Mouse (Mus musculus) 3T3-L1 (cell line): ENCODE results near the gene Cacna1b.

ENCODE experiments used
- DNase-seq: peaks from one replicate; pipeline ENCODE4 v3.0.0-alpha.2; 2015; ENCODE audit warnings: low read depth, low spot score

Gene Cacna1b

DNA sequence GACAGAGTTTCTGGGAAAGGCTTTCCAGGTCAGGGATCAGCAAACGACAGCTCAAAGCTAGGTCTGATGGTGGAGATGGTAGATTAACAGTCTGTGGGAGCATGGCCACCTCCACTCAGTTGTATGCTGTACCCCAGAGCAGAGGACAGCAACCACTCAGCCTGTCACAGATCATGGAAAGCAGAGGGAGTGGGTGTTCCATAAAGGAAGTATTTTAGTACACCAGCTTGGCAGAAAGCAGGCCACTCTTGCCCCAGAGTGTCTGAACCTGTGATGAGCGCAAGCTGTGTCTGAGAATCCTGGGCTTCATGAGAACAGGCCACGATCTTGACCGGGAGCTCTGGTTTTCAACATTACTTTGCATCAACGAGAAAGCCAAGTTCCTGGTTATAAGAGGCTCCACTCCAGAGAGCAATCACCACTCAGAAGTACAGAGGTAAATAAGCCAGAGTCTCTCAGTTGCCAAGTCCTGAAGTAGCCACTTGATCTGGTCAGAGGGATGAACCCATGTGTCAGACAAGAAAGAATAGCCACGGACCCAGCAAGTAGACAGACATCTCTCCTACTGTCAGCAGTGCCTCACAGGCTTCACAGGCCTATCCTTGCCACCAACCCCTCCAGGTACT, 103.7 kb downstream of the Cacna1b start:
- DNase-seq: no peak

DNA sequence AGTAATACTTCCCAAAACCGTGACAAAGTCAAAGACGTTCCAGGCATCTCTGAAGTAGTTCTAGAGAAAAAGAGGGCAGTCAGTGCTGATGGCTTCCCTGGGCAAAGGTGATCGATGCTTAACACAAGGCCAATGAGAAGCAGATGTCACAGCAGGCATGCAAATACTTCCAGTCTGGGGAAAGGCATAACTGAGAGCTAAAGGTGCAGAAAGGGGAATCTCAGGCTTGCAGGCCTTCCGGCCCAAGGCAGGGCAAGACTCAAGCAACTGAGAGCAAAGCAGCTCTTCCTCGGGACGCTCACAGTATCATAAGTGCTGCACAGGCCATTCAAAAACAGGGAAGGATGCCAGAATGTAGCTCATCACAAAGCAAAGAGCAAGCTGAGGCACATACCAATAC, 114.4 kb downstream of the Cacna1b start:
- DNase-seq: no peak

DNA sequence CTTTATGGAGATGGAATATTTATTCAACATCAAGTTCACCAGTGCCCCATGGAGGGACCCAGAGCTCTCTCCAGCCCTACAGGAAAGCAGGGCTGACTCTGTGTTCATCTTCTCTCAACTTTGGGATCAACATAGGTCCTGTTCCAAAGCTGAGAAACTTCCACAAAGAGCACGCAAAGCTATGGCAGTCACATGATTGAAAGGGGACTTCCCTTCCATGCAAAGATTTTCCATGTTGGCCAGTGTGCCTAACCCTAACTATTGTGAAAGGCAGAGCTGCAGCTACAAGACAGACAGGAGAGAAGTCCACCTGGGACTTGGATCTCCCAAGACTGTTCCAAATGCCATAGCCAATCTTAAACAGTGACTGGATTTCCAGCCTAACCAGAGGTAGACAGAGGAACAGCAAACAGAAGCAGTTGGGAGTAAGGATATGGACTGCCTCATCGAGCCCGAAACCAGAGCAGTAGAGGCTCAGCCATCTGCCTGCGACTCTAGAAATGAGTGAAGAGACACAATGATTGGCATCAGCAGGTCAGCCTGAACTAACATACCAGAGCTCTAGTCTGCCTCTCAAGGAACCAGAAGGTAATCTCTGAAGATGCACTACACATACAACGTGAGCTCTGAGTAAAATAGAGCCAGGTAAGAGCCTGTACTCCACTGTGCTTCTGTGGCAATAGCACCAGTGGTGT, 116.4 kb downstream of the Cacna1b start:
- DNase-seq: no peak

DNA sequence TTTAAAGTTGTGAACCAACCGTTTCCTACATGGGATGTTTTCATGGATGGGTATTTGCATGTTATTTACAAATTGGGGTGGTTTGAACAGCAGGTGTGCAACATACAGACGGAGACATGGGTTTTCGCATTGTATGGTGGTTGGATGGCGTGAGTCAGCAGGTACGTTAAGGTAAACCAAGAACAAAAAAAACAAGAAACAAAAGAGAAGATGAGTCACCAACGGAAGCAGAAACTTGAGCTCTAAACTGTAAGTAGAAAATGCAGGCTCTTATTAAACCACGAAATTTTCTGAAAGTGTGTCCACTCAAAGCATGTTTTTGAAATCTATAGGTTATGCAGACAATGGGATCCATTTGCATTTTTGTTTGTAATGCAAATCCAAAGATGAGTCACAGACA, 120.1 kb downstream of the Cacna1b start:
- DNase-seq: no peak

DNA sequence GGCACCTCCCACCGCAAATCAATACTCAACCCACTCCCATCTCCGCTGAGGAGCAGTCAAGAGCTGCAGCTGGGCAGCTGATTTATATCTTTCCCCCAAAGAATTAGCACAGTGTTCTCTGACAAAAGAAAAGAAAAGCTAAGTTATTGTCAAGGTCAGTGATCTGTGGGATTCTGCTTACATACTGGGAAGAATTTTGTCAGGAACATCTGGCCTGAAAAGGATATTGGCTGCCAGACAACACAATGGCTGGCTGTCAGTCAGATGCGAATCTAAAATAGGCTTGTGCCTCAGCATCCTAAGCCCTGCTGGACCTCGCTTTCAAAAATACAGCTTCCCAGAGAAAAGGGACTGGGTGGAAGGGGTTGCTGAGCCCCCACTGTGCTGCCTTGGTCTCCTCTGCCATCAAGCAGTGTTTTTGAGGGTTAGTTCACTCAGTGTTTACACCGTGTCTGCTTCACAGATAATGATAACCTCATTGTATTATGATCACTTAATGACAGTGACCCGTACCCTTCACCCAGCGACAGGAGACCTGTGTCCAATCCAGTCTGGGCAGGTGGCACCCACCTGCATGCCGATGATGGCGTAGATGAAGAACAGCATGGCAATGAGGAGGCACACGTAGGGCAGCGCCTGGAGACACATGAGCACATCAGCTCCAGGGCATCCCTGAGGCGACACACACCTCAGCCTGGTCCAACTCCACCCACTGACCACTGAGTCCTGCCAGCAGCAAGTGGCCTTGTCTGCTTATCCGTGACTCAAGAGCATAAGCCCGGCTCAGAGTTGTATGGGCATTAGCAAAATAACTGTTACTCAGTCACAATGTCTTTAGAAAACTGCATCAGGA, 124.6 kb downstream of the Cacna1b start:
- DNase-seq: peak; percentile 3

DNA sequence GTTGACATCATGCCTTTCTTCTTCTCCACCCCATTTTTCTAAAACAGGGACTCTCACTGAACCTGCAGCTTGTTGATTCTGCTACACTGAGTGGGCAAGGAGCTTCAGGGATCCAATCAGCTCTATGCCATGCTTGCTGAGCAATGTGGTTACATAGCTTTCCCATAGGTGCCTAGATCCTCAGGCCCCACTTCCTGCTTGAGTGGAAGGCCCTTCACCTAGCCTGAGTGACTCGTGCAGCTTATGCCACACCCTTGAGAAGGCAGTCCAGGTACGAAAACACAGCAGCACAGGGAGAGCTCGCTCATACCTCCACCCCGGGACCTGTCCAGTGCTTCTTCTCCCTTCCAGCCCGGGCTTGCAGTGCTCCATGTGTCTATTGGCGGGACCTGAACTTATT, 129.3 kb downstream of the Cacna1b start:
- no peak for DNase-seq

DNA sequence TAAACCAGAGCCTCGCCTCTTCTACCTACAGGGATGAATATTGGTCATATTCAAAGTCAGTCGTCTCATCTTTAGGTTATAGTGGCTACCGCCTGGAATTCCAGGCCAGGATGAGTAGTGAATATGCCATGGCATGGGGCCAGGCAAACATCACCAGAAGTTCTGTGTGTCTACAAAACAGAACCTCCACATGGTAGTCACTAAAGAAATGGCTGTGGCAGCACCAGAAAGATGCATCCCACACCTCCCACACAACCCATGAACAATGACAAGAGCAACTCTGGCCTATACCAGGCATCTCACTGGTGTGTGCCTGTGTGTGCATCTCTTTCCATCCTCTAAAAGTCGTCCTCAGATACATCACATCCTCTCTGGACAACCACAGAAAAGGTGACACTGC, 145.8 kb downstream of the Cacna1b start:
- no peak for DNase-seq

DNA sequence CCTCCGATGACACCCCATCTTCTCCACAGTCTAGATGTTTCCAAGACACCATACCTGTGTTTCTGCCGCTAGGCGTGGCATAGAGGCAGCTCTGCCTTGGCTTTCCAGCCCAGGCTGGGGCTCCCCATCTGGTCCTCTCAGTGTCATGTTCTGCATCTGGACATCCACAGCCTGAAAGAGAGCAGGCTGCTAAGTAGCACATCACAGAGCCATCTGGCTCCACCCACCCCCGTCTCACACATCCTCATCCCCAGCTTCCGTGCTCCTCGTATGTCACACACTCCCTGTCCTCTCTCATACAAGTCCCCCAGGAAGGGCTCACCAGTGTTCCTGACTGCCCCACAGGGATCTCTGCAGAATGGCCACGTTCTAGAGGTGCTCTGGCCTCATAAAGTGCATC, 153.2 kb downstream of the Cacna1b start:
- DNase-seq: no peak

DNA sequence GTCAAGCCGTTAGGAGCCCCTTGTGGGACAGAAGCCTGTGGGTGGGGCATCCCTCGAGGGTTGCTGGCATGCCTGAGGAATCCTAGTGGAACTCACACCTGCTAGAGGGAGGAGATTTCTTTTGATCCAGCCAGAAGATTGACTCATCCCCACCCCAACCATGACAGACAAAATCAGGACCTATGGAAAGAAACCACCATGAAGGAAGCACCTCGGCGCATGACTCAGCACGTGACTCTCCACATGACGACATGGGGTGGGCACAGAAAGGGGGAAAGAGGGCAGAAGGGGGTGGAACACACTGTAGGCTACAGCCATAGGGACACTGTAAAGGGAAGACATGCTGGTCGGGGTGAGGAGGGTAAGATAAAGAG, 154.2 kb downstream of the Cacna1b start:
- DNase-seq: peak; percentile 2

DNA sequence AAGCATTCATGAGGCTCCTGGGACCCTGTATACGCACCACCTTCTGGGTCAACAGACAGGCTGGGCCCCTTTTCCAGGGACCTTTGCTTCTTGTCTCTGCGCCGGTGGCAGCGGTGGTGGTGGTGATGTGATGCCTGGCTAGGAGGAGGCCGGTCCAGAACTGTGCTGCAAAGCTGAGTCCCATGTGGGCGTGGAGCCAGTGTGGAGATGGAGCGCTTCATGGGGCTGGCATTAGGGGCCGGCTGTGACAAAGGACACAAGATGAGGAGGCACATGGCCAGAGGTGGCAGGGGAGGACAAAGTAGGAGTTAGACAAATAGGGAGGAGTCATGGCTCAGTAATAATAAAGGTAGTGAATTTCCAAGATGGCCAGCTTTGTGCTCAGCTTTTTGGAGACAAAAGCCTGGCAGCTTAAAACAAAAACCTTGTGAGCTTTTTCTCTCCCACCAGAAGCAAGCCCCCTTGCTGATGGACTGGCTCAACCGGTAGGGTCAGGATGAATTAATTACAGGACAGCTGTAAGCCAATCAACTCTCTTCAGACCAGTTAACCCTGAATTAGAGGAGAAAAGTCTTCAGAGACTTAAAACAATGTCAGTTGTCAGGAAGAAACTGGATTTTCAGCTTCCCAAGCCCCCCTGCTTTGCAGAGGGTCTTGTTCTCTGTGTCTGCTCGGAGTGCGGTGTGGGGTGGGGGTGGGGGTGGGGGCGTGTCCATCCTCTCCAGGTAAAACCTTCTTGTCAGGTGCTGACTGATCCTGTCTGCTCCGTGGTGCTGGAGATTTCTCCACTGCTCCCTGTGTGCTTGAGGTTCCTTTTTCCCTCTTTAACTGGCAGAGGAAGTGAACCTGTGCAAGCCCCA, 154.8 kb downstream of the Cacna1b start:
- no peak for DNase-seq

DNA sequence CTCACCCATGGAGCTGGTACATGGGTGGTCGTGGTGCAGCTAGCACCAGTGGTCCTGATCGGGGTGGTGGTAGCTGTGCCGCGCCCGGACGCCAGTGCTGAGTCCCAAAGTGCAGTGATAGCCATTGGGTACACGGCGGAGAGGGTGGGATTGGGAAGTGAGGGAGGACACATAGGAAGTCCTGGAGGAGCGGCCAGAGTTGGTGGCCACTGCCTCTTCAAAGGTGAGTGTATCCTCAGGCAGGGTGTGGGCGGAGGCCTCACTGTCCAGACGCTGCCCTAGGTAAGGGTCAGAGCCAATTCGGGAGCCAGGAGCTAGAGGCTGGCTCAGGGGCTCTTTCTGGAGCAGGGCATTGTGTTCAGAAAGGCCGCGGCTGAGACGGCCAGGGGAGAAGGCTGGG, 156.4 kb downstream of the Cacna1b start:
- DNase-seq: no peak

DNA sequence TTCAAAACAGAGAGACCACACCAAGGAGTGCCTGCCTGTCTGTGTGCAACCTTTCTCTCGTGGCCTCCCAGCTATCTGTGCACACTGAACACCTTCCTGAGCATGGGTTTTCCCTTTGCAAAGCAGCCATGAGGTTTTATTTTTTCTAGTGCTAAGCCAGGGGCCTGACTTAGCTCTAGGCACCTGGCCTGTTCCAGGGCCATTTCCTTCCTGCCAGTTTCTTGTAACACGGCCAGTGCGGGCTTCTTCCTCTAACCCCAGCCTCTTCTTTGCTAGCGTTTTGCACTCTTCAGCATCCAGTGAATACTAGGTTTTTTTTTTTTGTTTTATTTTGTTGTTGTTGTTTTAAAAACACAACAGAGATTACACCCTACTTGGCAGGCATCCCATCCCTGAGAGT, 157.9 kb downstream of the Cacna1b start:
- DNase-seq: no peak

DNA sequence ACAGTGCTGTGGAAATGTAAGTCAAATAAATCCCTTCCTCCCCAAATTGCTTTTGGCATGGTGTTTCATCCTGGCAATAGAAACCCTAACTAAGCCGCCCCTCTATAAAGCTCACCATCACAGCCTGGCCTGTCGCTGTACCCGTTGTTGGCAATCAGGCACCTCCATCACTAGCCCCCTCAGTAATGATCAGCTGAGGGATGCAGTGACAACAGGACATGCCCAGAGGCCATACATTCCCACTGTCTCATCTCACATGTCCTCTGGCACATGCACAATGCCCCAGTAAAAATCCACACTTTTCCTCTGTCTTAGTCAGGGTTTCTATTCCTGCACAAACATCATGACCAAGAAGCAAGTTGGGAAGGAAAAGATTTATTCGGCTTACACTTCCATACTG, 173.5 kb downstream of the Cacna1b start:
- DNase-seq: no peak

DNA sequence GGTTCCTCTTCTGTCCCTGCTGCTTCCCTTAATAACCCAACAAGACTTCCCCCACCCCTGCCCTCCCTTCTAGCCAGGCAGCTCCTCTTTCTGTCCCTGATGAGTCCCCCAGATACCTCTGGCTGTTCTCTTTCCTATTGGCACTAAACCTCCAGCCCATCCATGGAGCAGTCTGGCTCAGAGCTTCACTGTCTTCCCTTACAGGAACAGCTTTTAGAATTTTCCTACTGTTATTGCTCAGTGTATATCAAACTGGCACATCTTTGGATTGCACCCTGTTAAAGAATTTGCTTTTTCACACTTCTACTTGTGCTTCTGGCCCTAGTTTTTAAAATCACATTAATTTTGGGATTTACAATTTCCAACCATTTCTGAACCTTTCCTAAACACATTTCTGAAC, 175.0 kb downstream of the Cacna1b start:
- DNase-seq: no peak

DNA sequence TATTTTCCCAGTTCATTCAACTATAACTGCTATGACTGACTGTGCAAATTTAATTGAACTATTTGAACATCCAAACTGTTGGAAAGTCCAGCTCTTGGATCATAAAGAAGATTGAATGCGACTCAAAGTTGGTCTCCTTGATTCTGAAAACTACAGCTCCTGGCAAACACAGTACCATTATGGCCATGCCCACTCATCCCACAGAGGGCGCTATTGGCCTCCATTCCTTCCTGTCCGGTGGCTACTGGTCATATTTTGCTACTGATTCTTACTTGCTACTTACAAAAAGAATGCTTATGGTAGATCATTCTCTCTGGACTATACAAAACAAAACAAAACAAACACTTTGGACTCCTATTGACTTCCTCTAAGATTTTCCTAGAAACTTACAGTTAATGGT, 188.3 kb downstream of the Cacna1b start:
- DNase-seq: peak; percentile 49

DNA sequence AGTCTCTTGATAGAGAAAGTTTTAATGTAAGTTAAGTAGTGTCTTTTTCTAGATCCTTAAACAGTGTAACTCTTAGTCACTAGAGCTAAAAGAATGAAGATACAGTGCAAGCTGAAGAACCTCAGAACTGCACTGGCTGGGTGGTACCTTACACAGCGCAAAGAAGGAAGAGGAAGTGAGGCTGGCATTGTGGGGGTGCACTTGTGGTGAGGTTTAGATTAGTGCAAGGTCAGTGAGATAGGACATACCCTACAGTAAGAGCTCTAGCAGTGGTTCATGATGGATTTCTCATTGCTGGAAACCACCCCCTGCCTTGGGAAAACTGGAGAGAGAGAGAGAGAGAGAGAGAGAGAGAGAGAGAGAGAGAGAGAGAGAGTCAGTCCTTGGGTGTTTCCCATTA, 192.0 kb downstream of the Cacna1b start:
- DNase-seq: no peak

DNA sequence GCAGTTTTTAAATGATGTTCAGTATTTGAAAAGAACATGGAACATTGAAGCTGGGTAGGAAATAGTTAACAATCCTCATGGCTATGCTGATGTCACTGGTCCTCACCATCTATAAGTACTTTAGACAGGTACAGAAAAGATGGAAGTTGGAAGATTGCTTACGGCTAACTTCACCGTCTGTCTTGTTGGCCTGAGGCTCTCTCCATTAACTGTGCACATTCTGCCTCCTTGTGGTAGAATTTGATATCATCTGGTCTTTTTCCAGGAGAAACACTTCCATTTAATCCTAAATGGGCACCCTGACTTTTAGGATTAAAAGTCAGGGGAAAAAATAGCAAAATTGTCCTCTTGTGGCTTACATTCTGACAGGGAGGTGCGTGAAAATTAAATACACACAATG, 194.4 kb downstream of the Cacna1b start:
- peak; percentile 78 for DNase-seq

DNA sequence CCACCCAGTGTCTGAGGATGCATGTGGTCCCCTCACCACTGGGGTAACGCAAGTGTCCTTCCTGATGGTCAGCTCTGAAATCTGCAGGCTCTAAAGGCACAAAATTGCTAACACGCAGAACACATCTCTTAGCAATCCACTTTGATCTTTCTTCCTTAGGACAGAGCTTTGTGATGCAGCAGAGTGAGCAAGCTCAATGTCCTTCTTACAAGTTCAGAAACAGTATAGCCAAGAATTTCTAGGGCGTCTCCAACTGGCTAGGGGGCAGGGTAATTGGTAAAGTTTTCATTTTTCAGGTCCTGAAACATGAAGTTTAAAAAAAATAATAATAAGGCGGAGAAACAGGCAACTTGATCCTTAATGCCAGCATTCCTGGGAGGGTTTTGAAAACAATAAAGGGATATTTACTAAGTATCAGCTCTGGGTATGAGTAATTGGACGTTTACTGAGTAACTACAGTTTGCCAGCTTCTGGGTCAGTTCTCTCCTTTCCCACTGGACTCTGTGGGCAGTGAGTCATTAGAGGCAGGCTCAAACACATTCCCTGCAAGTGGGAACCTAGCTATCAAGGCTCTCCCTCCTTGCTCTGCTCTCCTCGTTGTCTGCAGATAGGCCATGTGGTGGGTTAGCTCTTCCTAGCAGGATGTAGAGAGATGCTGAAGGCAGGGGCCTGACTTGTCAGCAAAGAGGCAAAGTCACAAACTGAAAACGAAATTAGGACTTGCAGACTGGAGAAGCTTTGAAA, 200.2 kb downstream of the Cacna1b start:
- DNase-seq: peak; percentile 95

DNA sequence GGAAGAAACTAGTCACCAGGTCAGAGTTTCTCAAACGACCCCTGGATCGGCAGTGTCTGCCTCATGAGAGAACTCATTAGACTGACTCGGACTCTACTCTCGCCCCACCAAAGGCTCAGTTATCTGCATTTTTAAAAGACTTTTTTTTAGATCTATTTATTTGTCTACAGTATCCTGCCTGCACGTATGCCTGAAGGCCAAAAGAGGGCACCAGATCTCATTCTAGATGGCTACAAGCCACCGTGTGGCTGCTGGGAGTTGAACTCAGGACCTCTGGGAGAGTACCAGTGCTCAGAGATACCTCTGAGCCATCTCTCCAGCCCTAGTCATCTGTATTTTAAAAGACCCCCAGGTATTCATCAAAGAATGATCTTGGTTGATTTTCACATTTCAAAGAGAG, 201.0 kb downstream of the Cacna1b start:
- DNase-seq: peak; percentile 32

DNA sequence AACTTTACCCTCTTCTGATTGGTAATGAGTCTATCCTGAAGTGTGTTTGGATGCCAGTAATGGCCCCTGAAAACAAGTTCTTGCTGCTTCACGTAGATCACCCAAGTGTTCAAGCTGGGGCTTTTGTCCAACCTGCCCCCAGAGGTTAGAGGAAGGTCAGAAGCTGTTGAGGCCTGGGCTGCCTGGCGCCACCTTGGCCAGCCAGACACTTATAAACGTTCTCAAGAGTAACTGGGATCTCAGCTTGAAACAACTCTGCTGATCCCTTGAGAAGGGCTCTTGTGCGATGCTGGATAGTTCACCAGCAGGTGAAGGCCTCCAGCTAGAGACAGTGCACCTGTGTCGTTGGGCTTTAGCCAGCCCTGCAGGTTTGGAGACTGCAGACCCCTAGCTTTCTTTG, 202.8 kb downstream of the Cacna1b start:
- no peak for DNase-seq

DNA sequence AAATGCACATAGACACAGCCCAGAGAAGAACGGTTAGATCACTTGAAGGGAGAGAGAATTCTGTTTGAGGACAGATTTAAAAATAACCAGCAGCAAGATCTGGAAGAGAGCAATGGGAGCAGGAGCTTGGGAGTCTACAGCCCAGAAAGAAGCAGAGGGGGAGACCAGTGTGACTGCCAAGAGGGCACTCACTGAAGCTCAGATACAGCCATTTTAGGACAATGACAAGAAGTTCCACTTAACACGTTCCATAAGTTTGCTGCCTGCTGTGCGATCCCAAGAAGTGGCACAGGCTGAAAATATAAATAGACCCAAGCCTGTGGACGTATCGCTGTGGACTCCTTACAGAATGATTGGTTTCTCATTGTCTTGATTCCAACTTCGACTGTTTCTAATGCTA, 206.6 kb downstream of the Cacna1b start:
- no peak for DNase-seq
